Mouse (Mus musculus): ENCODE measurements around the gene Gfi1b. TPM values are rescaled to one million over a fixed set of nuclear protein-coding genes. Genes with fewer than 3 reads are reported as not detected.
A peak's percentile ranks its signal among the peaks of the same experiment; 100 is the strongest.

Gfi1b gene
- polyA plus RNA-seq, 1 experiment from 2014 or later: 3.3 TPM

GRCm38 (mm10) chr2:28632626-28633025 is 10.8 kb upstream of the Gfi1b start:
- Histone ChIP-seq H3K4me2 (no peak overlapping the region), H3K9me3 (ENCODE audit: control insufficient read depth, low read length) (no peaks in the 10 kb centered on the region), H3K4me3 (ENCODE audit: low read depth, low read length) (no peak overlapping the region), H3K4me1 (ENCODE audit: control insufficient read depth, insufficient read depth, low read length) (no peaks in the 10 kb centered on the region), H3K36me3 (ENCODE audit: control insufficient read depth, insufficient read depth, low read length) (no peaks in the 10 kb centered on the region), H3K27me3 (ENCODE audit: control insufficient read depth, insufficient read depth, low read length) (no peaks in the 10 kb centered on the region), H3K27ac (ENCODE audit: low read depth, low read length) (no peak overlapping the region), H3K9ac (ENCODE audit: low read length) (no peak overlapping the region)
- DNase-seq (ENCODE audit: low spot score, missing footprints) (no peak), ATAC-seq (ENCODE audit: low FRiP score) (no peak)
- 42% methylated on average over 1 of the region's 1 CpGs for WGBS

DNA sequence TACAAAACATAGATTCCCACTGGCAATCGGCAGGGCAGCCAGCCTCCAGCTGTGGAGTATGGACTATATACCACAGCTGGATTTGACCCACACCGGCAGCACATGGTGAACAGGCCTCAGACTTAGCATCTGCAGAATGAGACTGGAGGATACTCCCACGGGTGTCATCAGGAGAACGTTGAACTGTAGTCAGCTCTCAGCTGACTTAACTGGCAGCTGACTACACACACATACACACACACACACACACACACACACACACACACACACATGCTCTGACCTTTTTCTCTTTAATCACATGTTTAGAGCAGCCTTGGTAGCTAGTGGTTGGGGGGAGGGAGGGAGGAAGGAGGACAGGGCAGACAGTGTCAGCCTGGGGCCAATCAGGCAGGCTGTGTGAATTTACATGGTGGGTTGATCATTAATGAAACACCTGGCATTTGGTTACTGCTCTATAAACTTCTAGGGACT is 8.2 kb upstream of the Gfi1b start:
- Histone ChIP-seq H3K27ac (ENCODE audit: low read depth, low read length) (no peak overlapping the region), H3K4me2 (no peak overlapping the region), H3K9ac (ENCODE audit: low read length) (no peak overlapping the region), H3K4me3 (ENCODE audit: low read depth, low read length) (no peak overlapping the region), H3K27me3 (ENCODE audit: control insufficient read depth, insufficient read depth, low read length) (no peaks in the 10 kb centered on the region), H3K36me3 (ENCODE audit: control insufficient read depth, insufficient read depth, low read length) (no peaks in the 10 kb centered on the region), H3K4me1 (ENCODE audit: control insufficient read depth, insufficient read depth, low read length) (no peaks in the 10 kb centered on the region), H3K9me3 (ENCODE audit: control insufficient read depth, low read length) (no peaks in the 10 kb centered on the region)
- DNase-seq (ENCODE audit: low spot score, missing footprints) (no peak), ATAC-seq (ENCODE audit: low FRiP score) (no peak)
- 67% methylated on average over 4 of the region's 4 CpGs for WGBS

DNA sequence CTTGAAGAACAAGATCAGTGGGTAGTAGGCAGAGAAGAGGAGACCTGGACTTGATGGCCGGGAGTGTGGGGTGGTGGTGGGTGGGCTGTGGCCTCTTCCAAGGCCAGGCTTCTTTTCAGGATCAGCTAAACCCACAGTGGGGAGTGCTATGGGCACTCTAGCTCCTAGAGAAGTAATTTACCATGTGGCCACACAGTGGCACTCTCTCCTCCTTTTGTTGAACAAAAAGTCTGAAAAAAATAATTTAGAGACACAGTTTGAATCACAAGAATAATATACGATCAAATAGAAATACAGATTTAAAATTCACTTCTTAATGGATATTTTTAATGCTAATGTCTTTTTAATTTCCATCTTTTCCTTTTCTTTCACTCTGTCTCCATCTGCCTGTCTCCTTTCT is 6.3 kb upstream of the Gfi1b start:
- ATAC-seq (ENCODE audit: low FRiP score) (no peak), DNase-seq (ENCODE audit: low spot score, missing footprints) (no peak)
- 60% methylated on average over 2 of the region's 2 CpGs for WGBS
- Histone ChIP-seq H3K4me2 (no peak overlapping the region), H3K9ac (ENCODE audit: low read length) (no peak overlapping the region), H3K27me3 (ENCODE audit: control insufficient read depth, insufficient read depth, low read length) (no peaks in the 10 kb centered on the region), H3K4me1 (ENCODE audit: control insufficient read depth, insufficient read depth, low read length) (no peaks in the 10 kb centered on the region), H3K4me3 (ENCODE audit: low read depth, low read length) (no peak overlapping the region), H3K9me3 (ENCODE audit: control insufficient read depth, low read length) (no peaks in the 10 kb centered on the region), H3K36me3 (ENCODE audit: control insufficient read depth, insufficient read depth, low read length) (no peaks in the 10 kb centered on the region), H3K27ac (ENCODE audit: low read depth, low read length) (no peak overlapping the region)

- H3K27ac ChIP-seq (ENCODE audit: low read depth, low read length): no peak overlapping the region
- H3K4me1 ChIP-seq (ENCODE audit: control insufficient read depth, insufficient read depth, low read length): 0 out of 2 replicates have a peak, but pooled peaks cover 4% of the 10 kb centered on the region
- WGBS: 78% methylated on average over 3 of the region's 3 CpGs
- no peaks in the 10 kb centered on the region for H3K36me3 ChIP-seq (ENCODE audit: control insufficient read depth, insufficient read depth, low read length)
- no peak overlapping the region for H3K9ac ChIP-seq (ENCODE audit: low read length)
- H3K4me2 ChIP-seq: no peak overlapping the region
- H3K4me3 ChIP-seq (ENCODE audit: low read depth, low read length): no peak overlapping the region
- no peaks in the 10 kb centered on the region for H3K9me3 ChIP-seq (ENCODE audit: control insufficient read depth, low read length)
- no peak for DNase-seq (ENCODE audit: low spot score, missing footprints)
- no peak for ATAC-seq (ENCODE audit: low FRiP score)
- H3K27me3 ChIP-seq (ENCODE audit: control insufficient read depth, insufficient read depth, low read length): peaks cover 14% of the 10 kb centered on the region
Observed at GRCm38 (mm10) chr2:28626038-28626437, 4.3 kb upstream of the Gfi1b start.

GRCm38 (mm10) chr2:28624870-28625269 is 3.1 kb upstream of the Gfi1b start:
- Histone ChIP-seq H3K4me2 (no peak overlapping the region), H3K36me3 (ENCODE audit: control insufficient read depth, insufficient read depth, low read length) (no peaks in the 10 kb centered on the region), H3K9ac (ENCODE audit: low read length) (no peak overlapping the region), H3K4me3 (ENCODE audit: low read depth, low read length) (no peak overlapping the region), H3K9me3 (ENCODE audit: control insufficient read depth, low read length) (no peaks in the 10 kb centered on the region), H3K4me1 (ENCODE audit: control insufficient read depth, insufficient read depth, low read length) (0 out of 2 replicates have a peak, but pooled peaks cover 4% of the 10 kb centered on the region), H3K27me3 (ENCODE audit: control insufficient read depth, insufficient read depth, low read length) (peaks cover 19% of the 10 kb centered on the region), H3K27ac (ENCODE audit: low read depth, low read length) (no peak overlapping the region)
- WGBS: 90% methylated on average over 3 of the region's 3 CpGs
- ATAC-seq (ENCODE audit: low FRiP score): no peak
- DNase-seq (ENCODE audit: low spot score, missing footprints): no peak

- WGBS: 26% methylated on average over 10 of the region's 10 CpGs
- peak; percentile 93 for DNase-seq (ENCODE audit: low spot score, missing footprints)
- peaks cover 19% of the 10 kb centered on the region for H3K27me3 ChIP-seq (ENCODE audit: control insufficient read depth, insufficient read depth, low read length)
Observed at GRCm38 (mm10) chr2:28622521-28623124, 841 bp upstream of the Gfi1b start.

GRCm38 (mm10) chr2:28621111-28621510 is 671 bp downstream of the Gfi1b start:
- H3K9ac ChIP-seq (ENCODE audit: low read length): no peak overlapping the region
- 29% methylated on average over 2 of the region's 2 CpGs for WGBS

More at GRCm38 (mm10) chr2:28622521-28623124, 841 bp upstream of the Gfi1b start:
- Histone ChIP-seq H3K9ac (ENCODE audit: low read length) (no peak overlapping the region), H3K27ac (ENCODE audit: low read depth, low read length) (no peak overlapping the region), H3K4me1 (ENCODE audit: control insufficient read depth, insufficient read depth, low read length) (0 out of 2 replicates have a peak, but pooled peaks cover 4% of the 10 kb centered on the region), H3K9me3 (ENCODE audit: control insufficient read depth, low read length) (no peaks in the 10 kb centered on the region), H3K36me3 (ENCODE audit: control insufficient read depth, insufficient read depth, low read length) (no peaks in the 10 kb centered on the region), H3K4me2 (no peak overlapping the region), H3K4me3 (ENCODE audit: low read depth, low read length) (no peak overlapping the region)
- ATAC-seq (ENCODE audit: low FRiP score): no peak

DNA sequence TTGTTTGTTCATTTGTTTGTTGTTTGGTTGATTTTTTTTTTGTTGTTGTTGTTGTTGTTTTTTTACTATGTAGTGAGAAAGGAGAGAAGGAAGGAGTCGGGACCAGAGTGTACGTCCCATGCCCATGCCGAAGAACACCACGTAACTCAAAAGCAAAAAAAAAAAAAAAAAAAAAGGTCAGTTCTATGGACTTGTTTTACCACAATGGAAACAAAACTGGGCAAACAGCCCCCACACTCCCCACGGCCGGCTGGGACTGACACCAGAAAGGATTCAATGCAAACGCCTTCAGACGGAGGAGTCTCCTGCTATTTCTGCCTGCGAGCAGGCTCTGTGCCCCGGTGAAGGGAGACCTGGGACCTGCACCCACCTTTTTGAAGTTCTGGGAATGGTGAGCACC is 1.3 kb downstream of the Gfi1b start:
- WGBS: 70% methylated on average over 10 of the region's 10 CpGs
- no peak overlapping the region for H3K4me3 ChIP-seq (ENCODE audit: low read depth, low read length)
- H3K4me1 ChIP-seq (ENCODE audit: control insufficient read depth, insufficient read depth, low read length): 0 out of 2 replicates have a peak, but pooled peaks cover 4% of the 10 kb centered on the region
- H3K4me2 ChIP-seq: no peak overlapping the region
- peaks cover 19% of the 10 kb centered on the region for H3K27me3 ChIP-seq (ENCODE audit: control insufficient read depth, insufficient read depth, low read length)
- no peak overlapping the region for H3K27ac ChIP-seq (ENCODE audit: low read depth, low read length)
- H3K9me3 ChIP-seq (ENCODE audit: control insufficient read depth, low read length): no peaks in the 10 kb centered on the region
- no peaks in the 10 kb centered on the region for H3K36me3 ChIP-seq (ENCODE audit: control insufficient read depth, insufficient read depth, low read length)
- H3K9ac ChIP-seq (ENCODE audit: low read length): no peak overlapping the region
- DNase-seq (ENCODE audit: low spot score, missing footprints) (no peak), ATAC-seq (ENCODE audit: low FRiP score) (no peak)

More at GRCm38 (mm10) chr2:28621111-28621510, 671 bp downstream of the Gfi1b start:
- ATAC-seq (ENCODE audit: low FRiP score) (no peak), DNase-seq (ENCODE audit: low spot score, missing footprints) (peak; percentile 62)
- Histone ChIP-seq H3K4me3 (ENCODE audit: low read depth, low read length) (no peak overlapping the region), H3K36me3 (ENCODE audit: control insufficient read depth, insufficient read depth, low read length) (no peaks in the 10 kb centered on the region), H3K27ac (ENCODE audit: low read depth, low read length) (no peak overlapping the region), H3K4me1 (ENCODE audit: control insufficient read depth, insufficient read depth, low read length) (0 out of 2 replicates have a peak, but pooled peaks cover 4% of the 10 kb centered on the region), H3K9me3 (ENCODE audit: control insufficient read depth, low read length) (no peaks in the 10 kb centered on the region), H3K27me3 (ENCODE audit: control insufficient read depth, insufficient read depth, low read length) (peaks cover 19% of the 10 kb centered on the region), H3K4me2 (no peak overlapping the region)

- H3K9ac ChIP-seq (ENCODE audit: low read length): no peak overlapping the region; the same call in 1 of the 2 replicates
- no peak overlapping the region for H3K27ac ChIP-seq (ENCODE audit: low read depth, low read length)
- DNase-seq (ENCODE audit: low spot score, missing footprints): no peak
- no peaks in the 10 kb centered on the region for H3K9me3 ChIP-seq (ENCODE audit: control insufficient read depth, low read length)
- H3K4me3 ChIP-seq (ENCODE audit: low read depth, low read length): no peak overlapping the region
- 0 out of 2 replicates have a peak, but pooled peaks cover 4% of the 10 kb centered on the region for H3K4me1 ChIP-seq (ENCODE audit: control insufficient read depth, insufficient read depth, low read length)
- WGBS: 79% methylated on average over 6 of the region's 6 CpGs
- H3K36me3 ChIP-seq (ENCODE audit: control insufficient read depth, insufficient read depth, low read length): no peaks in the 10 kb centered on the region
- no peak overlapping the region; the same call in 1 of the 2 replicates for H3K4me2 ChIP-seq
- peaks cover 19% of the 10 kb centered on the region for H3K27me3 ChIP-seq (ENCODE audit: control insufficient read depth, insufficient read depth, low read length)
- no peak for ATAC-seq (ENCODE audit: low FRiP score)
Observed at GRCm38 (mm10) chr2:28619369-28619768, 2.4 kb downstream of the Gfi1b start.
